Mouse (Mus musculus): ENCODE data around the gene Igfbp3. TPM values are rescaled to one million over a fixed set of nuclear protein-coding genes. Genes with fewer than 3 reads are reported as not detected.

Gene Igfbp3
- polyA plus RNA-seq (2014; fragmentation: Nextera tagmentation; extraction: Ambion mirVana), result 69.4 and 73.0 TPM in 2 replicates

DNA sequence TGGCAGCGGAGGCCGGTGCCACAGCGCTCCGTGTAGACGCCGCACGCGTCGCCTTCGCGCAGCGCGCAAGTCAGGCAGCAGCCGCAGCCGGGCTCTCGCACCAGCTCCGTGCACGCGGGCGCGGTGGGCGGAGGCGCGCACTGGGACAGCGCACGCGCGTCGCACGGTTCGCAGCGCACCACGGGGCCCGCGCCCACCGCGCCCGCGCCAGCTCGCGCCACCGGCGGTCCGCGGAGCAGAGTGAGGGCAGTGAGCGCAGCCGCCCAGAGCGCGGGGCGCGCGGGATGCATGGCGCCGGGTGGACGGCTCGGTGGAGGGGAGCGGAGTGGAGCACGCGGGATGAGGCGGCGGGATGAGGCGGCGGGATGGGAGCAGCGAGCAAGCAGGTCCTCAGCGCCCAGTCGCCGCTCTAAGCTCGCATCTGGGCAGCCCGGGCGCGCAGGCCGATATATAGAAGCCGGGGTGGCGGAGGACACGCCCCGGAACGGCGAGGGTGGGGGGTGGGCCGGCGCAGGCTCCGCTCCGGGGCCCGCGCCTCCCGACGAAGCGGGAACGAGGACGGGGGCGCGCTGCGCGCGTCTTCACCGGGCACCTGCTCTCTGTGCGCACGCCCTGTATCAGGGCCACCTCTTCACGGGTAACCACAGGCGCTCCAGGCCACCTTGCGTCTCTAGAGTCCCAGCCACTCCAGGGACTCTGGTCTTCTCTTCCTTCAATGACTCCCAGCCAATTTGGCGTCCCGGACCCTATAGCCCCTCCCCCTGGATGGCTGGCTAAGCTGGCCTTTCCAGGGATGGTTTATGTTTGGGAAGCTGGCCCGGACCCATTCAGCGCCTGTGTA is at the start of gene Igfbp3:
Gene Igfbp3, minus strand, starts transcription at position 423 of the 841 bp plus-strand sequence.
- Histone ChIP-seq H3K4me3 (ENCODE audit: low read depth, low read length) (peak within 1 kb of the TSS; percentile 50), H3K27ac (replicated peaks; ENCODE audit: low read depth, low read length) (no peak within 1 kb of the TSS; the same call in 1 of the 2 replicates), H3K4me1 (ENCODE audit: control insufficient read depth, insufficient read depth, low read length) (peaks cover 12% of the 10 kb centered on the region; the same call in 1 of the 2 replicates), H3K9ac (ENCODE audit: low read length) (peak within 1 kb of the TSS; percentile 57), H3K27me3 (ENCODE audit: control insufficient read depth, insufficient read depth, low read length) (peaks cover 30% of the 10 kb centered on the region), H3K9me3 (ENCODE audit: control insufficient read depth, low read length) (no peaks in the 10 kb centered on the region), H3K36me3 (ENCODE audit: control insufficient read depth, insufficient read depth, low read length) (no peaks in the 10 kb centered on the region), H3K4me2 (ENCODE audit: low read depth, severe bottlenecking) (peak within 1 kb of the TSS; percentile 90)
- ATAC-seq (ENCODE audit: insufficient number of reproducible peaks, low FRiP score, low TSS enrichment, low read depth), result peak; percentile 70
- under 1% methylated on average over 95 of the region's 104 CpGs for WGBS
- peak; percentile 68 for DNase-seq (ENCODE audit: low spot score)

DNA sequence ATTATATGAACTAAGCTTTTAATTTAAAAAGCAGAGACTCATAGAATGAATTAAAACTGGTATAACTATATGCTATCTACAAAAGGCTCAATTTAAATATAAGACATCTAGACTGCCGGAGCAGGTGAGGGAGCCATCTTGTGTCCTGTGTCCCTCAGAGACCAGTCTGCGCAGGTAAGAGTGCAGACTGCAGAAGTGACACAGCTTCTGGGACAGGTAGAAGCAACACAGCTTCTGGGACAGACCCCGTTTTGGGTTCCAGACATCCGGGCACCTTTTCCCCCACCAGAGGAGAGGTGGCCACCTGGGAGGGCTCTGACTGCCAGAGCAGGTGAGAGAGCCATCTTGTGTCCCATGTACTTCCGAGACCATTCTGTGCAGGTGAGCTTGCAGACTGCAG is 37.1 kb upstream of the Igfbp3 start:
- Histone ChIP-seq H3K27me3 (ENCODE audit: control insufficient read depth, insufficient read depth, low read length) (no peaks in the 10 kb centered on the region), H3K4me1 (ENCODE audit: control insufficient read depth, insufficient read depth, low read length) (no peaks in the 10 kb centered on the region), H3K9ac (ENCODE audit: low read length) (no peak overlapping the region), H3K27ac (replicated peaks; ENCODE audit: low read depth, low read length) (no peak overlapping the region), H3K9me3 (ENCODE audit: control insufficient read depth, low read length) (no peaks in the 10 kb centered on the region), H3K4me3 (ENCODE audit: low read depth, low read length) (no peak overlapping the region), H3K4me2 (ENCODE audit: low read depth, severe bottlenecking) (no peak overlapping the region), H3K36me3 (ENCODE audit: control insufficient read depth, insufficient read depth, low read length) (no peaks in the 10 kb centered on the region)
- DNase-seq (ENCODE audit: low spot score) (no peak), ATAC-seq (ENCODE audit: insufficient number of reproducible peaks, low FRiP score, low TSS enrichment, low read depth) (no peak)
- 92% methylated on average over 5 of the region's 5 CpGs for WGBS

DNA sequence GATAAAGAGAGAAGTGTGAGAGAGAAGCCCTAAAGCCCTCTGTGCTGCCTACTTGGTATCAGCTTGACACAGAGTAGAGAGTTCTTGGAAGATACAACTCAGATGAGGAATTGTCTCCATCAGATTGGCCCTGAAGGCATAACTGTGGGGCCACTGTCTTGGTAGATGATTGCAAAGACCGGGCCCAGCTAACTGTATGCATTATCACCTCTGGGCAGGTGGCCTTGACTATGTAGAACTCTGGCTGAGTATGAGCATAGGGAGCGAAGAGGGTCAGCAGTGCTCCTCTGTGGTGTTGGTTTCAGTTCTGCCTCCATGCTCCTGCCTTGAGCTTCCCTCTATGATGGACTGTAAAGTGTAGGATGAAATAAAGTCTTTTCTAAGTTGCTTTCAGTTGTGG is 36.7 kb upstream of the Igfbp3 start:
- H3K27ac ChIP-seq (replicated peaks; ENCODE audit: low read depth, low read length), result no peak overlapping the region
- no peak for ATAC-seq (ENCODE audit: insufficient number of reproducible peaks, low FRiP score, low TSS enrichment, low read depth)
- no peaks in the 10 kb centered on the region for H3K4me1 ChIP-seq (ENCODE audit: control insufficient read depth, insufficient read depth, low read length)
- DNase-seq (ENCODE audit: low spot score), result no peak
- H3K4me2 ChIP-seq (ENCODE audit: low read depth, severe bottlenecking), result no peak overlapping the region
- H3K9ac ChIP-seq (ENCODE audit: low read length), result no peak overlapping the region
- no peaks in the 10 kb centered on the region for H3K9me3 ChIP-seq (ENCODE audit: control insufficient read depth, low read length)
- 86% methylated on average over 2 of the region's 2 CpGs for WGBS
- no peaks in the 10 kb centered on the region for H3K27me3 ChIP-seq (ENCODE audit: control insufficient read depth, insufficient read depth, low read length)
- no peaks in the 10 kb centered on the region for H3K36me3 ChIP-seq (ENCODE audit: control insufficient read depth, insufficient read depth, low read length)
- H3K4me3 ChIP-seq (ENCODE audit: low read depth, low read length), result no peak overlapping the region

DNA sequence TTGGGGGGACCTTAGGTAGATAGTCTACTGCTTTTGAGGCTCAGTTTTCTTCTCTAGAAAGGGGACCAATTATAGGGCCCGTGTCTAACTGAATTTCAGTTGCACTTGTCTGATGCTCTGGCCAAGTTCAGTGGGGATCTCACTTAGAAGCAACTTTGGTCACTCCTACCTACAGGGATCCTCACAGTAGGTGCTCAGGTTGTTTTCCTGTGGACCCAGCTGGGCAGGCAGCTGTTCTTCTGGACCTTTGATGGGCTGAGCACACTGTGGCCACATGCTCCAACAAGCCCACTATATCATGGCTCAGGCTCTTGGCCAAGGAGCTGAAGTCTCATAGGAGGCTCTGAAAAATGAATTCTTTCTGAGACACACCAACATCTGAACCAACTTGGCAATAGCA is 31.1 kb upstream of the Igfbp3 start:
- no peak overlapping the region for H3K4me3 ChIP-seq (ENCODE audit: low read depth, low read length)
- no peak overlapping the region for H3K4me2 ChIP-seq (ENCODE audit: low read depth, severe bottlenecking)
- no peak for ATAC-seq (ENCODE audit: insufficient number of reproducible peaks, low FRiP score, low TSS enrichment, low read depth)
- no peaks in the 10 kb centered on the region for H3K9me3 ChIP-seq (ENCODE audit: control insufficient read depth, low read length)
- WGBS, result 77% methylated on average over 1 of the region's 1 CpGs
- H3K27me3 ChIP-seq (ENCODE audit: control insufficient read depth, insufficient read depth, low read length), result no peaks in the 10 kb centered on the region
- no peak for DNase-seq (ENCODE audit: low spot score)
- H3K4me1 ChIP-seq (ENCODE audit: control insufficient read depth, insufficient read depth, low read length), result no peaks in the 10 kb centered on the region
- no peaks in the 10 kb centered on the region for H3K36me3 ChIP-seq (ENCODE audit: control insufficient read depth, insufficient read depth, low read length)
- no peak overlapping the region for H3K9ac ChIP-seq (ENCODE audit: low read length)
- no peak overlapping the region for H3K27ac ChIP-seq (replicated peaks; ENCODE audit: low read depth, low read length)

DNA sequence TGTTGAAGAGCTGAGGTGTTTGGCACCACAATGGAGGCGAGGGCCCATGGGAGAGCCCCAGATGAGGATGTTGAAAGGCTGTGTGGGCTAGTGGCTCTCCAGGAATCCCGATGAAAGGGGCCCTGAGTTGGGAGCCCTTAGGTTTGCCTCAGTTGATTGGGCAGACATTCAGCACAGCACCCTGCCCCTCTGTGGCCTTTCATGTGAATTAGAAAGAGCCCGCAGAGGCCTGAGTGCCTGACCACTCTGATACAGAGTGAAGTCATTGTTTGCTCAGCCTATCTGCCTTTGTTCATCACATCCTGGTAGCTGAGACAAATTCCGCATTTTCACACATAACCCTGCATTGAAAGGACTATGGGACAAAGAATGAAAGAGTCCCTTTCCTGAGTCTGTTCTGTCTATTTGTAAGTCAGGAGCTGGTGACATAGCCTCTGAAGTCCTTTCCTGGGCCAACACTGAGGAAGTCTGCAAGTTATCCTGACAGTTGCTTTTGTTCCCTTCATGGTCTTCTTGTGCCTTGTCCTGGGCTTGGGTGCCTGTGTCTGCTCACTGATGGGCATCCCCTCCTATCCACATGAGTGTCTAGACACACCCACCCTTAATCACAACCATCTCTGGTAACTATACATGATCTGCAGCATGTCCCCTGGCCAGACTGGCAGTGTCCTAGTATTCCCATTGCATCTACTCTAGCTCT is 25.5 kb upstream of the Igfbp3 start:
- Histone ChIP-seq H3K36me3 (ENCODE audit: control insufficient read depth, insufficient read depth, low read length) (no peaks in the 10 kb centered on the region), H3K27ac (replicated peaks; ENCODE audit: low read depth, low read length) (no peak overlapping the region), H3K4me1 (ENCODE audit: control insufficient read depth, insufficient read depth, low read length) (no peaks in the 10 kb centered on the region), H3K4me2 (ENCODE audit: low read depth, severe bottlenecking) (no peak overlapping the region), H3K4me3 (ENCODE audit: low read depth, low read length) (no peak overlapping the region), H3K27me3 (ENCODE audit: control insufficient read depth, insufficient read depth, low read length) (no peaks in the 10 kb centered on the region), H3K9ac (ENCODE audit: low read length) (no peak overlapping the region), H3K9me3 (ENCODE audit: control insufficient read depth, low read length) (no peaks in the 10 kb centered on the region)
- ATAC-seq (ENCODE audit: insufficient number of reproducible peaks, low FRiP score, low TSS enrichment, low read depth) (no peak), DNase-seq (ENCODE audit: low spot score) (no peak)
- WGBS, result 87% methylated on average over 4 of the region's 4 CpGs

DNA sequence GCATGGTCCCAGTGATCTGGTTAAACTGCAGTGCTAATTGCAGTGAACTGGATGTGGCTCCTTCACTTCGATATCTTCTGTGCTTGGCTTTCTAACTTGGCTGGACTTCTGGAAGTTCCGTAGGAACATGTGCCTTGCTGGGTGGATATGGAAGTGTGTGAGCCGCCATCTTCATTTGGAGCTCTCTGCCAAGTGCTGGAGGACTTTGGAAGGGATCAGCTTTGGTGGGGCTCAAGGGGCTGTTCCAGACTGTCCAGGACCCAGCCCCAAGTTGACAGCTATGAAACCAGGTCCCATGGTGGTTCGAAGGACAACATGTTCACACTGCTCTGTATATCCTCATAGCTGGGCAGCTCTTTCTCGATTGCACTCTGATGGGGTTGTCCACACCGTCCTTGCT is 24.8 kb upstream of the Igfbp3 start:
- Histone ChIP-seq H3K36me3 (ENCODE audit: control insufficient read depth, insufficient read depth, low read length) (no peaks in the 10 kb centered on the region), H3K27ac (replicated peaks; ENCODE audit: low read depth, low read length) (no peak overlapping the region), H3K4me2 (ENCODE audit: low read depth, severe bottlenecking) (no peak overlapping the region), H3K4me3 (ENCODE audit: low read depth, low read length) (no peak overlapping the region), H3K27me3 (ENCODE audit: control insufficient read depth, insufficient read depth, low read length) (no peaks in the 10 kb centered on the region), H3K9ac (ENCODE audit: low read length) (no peak overlapping the region), H3K4me1 (ENCODE audit: control insufficient read depth, insufficient read depth, low read length) (no peaks in the 10 kb centered on the region), H3K9me3 (ENCODE audit: control insufficient read depth, low read length) (no peaks in the 10 kb centered on the region)
- DNase-seq (ENCODE audit: low spot score), result no peak
- no peak for ATAC-seq (ENCODE audit: insufficient number of reproducible peaks, low FRiP score, low TSS enrichment, low read depth)
- WGBS, result 92% methylated on average over 6 of the region's 6 CpGs

DNA sequence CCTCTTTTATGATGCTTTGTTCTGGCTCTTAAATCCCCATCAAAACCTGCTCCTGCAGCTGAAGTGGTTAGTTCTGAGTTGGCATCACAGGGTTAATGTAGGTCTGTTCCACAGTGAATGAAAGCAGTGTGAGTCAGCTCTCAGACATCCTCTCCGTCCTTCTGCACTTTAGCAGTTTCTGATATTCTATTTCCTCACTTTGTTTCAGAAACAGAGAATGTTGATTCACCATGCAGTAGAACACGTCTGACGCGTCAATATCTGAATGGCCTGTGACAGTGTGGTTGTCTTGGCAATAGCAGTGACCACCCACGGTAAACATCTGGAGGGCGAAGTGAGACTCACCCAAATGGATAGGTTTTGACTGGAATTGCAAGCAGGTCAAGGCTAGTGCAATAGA is 24.0 kb upstream of the Igfbp3 start:
- Histone ChIP-seq H3K9me3 (ENCODE audit: control insufficient read depth, low read length) (no peaks in the 10 kb centered on the region), H3K9ac (ENCODE audit: low read length) (no peak overlapping the region), H3K36me3 (ENCODE audit: control insufficient read depth, insufficient read depth, low read length) (no peaks in the 10 kb centered on the region), H3K4me2 (ENCODE audit: low read depth, severe bottlenecking) (no peak overlapping the region), H3K27ac (replicated peaks; ENCODE audit: low read depth, low read length) (no peak overlapping the region), H3K4me1 (ENCODE audit: control insufficient read depth, insufficient read depth, low read length) (no peaks in the 10 kb centered on the region), H3K4me3 (ENCODE audit: low read depth, low read length) (no peak overlapping the region), H3K27me3 (ENCODE audit: control insufficient read depth, insufficient read depth, low read length) (no peaks in the 10 kb centered on the region)
- DNase-seq (ENCODE audit: low spot score) (no peak), ATAC-seq (ENCODE audit: insufficient number of reproducible peaks, low FRiP score, low TSS enrichment, low read depth) (no peak)
- WGBS, result 87% methylated on average over 6 of the region's 6 CpGs

DNA sequence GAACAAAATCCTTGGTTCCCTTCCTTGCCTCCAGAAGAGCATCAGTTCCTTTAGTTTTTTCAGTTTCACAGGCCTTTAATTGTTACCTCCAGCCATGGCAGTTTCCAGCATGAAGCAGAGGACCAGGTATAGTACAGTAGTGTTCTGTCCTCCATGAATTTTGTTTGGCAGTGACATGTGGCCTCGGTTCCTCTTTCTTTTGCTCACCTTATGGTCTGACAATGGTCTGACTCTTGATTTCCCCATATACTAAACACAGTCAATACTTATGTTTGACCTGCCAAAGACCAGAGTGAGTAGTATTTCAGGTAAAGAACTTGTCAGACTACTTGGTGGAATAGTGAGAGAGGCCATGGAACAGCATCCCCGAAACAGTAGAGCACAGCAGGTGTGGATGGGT is 23.0 kb upstream of the Igfbp3 start:
- no peak overlapping the region for H3K27ac ChIP-seq (replicated peaks; ENCODE audit: low read depth, low read length)
- WGBS, result 81% methylated on average over 2 of the region's 2 CpGs
- no peak for ATAC-seq (ENCODE audit: insufficient number of reproducible peaks, low FRiP score, low TSS enrichment, low read depth)

More for the DNA sequence above, 23.0 kb upstream of the Igfbp3 start:
- H3K9ac ChIP-seq (ENCODE audit: low read length), result no peak overlapping the region
- no peaks in the 10 kb centered on the region for H3K27me3 ChIP-seq (ENCODE audit: control insufficient read depth, insufficient read depth, low read length)
- no peaks in the 10 kb centered on the region for H3K36me3 ChIP-seq (ENCODE audit: control insufficient read depth, insufficient read depth, low read length)
- no peak overlapping the region for H3K4me3 ChIP-seq (ENCODE audit: low read depth, low read length)
- DNase-seq (ENCODE audit: low spot score), result no peak
- H3K4me1 ChIP-seq (ENCODE audit: control insufficient read depth, insufficient read depth, low read length), result no peaks in the 10 kb centered on the region
- H3K9me3 ChIP-seq (ENCODE audit: control insufficient read depth, low read length), result no peaks in the 10 kb centered on the region
- no peak overlapping the region for H3K4me2 ChIP-seq (ENCODE audit: low read depth, severe bottlenecking)

All from limb, embryonic 11.5 days (tissue).